Mouse (Mus musculus) urinary bladder, adult 2 months (tissue): ENCODE data around the gene Ssbp2. TPM values are rescaled to one million over a fixed set of nuclear protein-coding genes. Genes with fewer than 3 reads are reported as not detected.

Source experiments
- DNase-seq: peaks from one replicate; pipeline ENCODE4 v3.0.0; 2022; ENCODE audit warnings: low spot score
- polyA plus RNA-seq: library from polyadenylated mRNA; depleted of rRNA; stranded (reverse); fragments of >200 nt; gene quantifications from 2 replicates; pipeline ENCODE4 v1.2.3, GENCODE M21; 2012; rRNA removed

Ssbp2 gene
- polyA plus RNA-seq, 1 experiment: 92.7 TPM

GRCm38 (mm10) chr13:91725130-91725529, 265.0 kb downstream of the Ssbp2 start:
- no peak for DNase-seq

- no peak for DNase-seq
These were observed 267.8 kb downstream of the Ssbp2 start for GRCm38 (mm10) chr13:91727899-91728298.

- DNase-seq: no peak
These were observed 277.1 kb downstream of the Ssbp2 start for GRCm38 (mm10) chr13:91737191-91737590.

GRCm38 (mm10) chr13:91740851-91741250, 280.8 kb downstream of the Ssbp2 start:
- no peak for DNase-seq

- peak; percentile 23 for DNase-seq
These were observed 281.4 kb downstream of the Ssbp2 start, which contains the start of gene Acot12 for GRCm38 (mm10) chr13:91741280-91742047. Gene Acot12 (plus strand): TSS chr13:91741512.

- no peak for DNase-seq
These were observed 283.1 kb downstream of the Ssbp2 start for GRCm38 (mm10) chr13:91743180-91743579.

GRCm38 (mm10) chr13:91746470-91746869, 286.4 kb downstream of the Ssbp2 start:
- no peak for DNase-seq

GRCm38 (mm10) chr13:91748401-91748800, 288.3 kb downstream of the Ssbp2 start:
- no peak for DNase-seq

GRCm38 (mm10) chr13:91749981-91750380, 289.9 kb downstream of the Ssbp2 start:
- DNase-seq: no peak

Other genes with a start within 250 kb of the Ssbp2 start
- 9.5 and 12.2 TPM in 2 replicates for gene Atg10, start 236.3 kb upstream of the Ssbp2 start, polyA plus RNA-seq